Mouse (Mus musculus) C2C12 (cell line): ENCODE data around the gene Cep57.

Source experiments
- CTCF ChIP-seq: IDR thresholded peaks from one replicate; pipeline ENCODE4 v1.5.1; 2011; ENCODE audit not compliant: control insufficient read depth, insufficient read depth, insufficient read length
- MAX ChIP-seq: IDR thresholded peaks from one replicate; pipeline ENCODE4 v1.6.1; 2011; ENCODE audit warnings: mild to moderate bottlenecking, control low read depth
- USF1 ChIP-seq: IDR thresholded peaks from one replicate; pipeline ENCODE4 v1.6.1; 2011; ENCODE audit warnings: low read depth, mild to moderate bottlenecking, control low read depth, moderate library complexity

DNA sequence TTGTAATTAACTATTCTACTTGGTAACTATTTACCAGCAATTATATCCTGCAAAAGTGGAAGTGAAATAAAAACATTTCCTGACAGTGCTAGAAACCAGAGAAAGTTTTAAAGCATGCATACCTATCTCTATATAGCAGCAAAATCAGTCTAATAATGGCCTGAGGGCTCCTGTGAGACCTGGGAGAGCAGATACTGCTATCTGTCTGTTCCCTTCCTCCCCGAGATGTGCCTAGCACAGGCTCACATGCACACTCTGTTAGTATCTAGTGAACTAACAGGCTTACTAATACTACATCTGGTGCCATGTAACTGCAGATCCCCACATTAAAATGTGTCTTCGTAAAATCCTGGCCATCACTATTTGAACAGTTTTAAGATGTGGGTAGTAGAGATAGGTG is 32.2 kb downstream of the Cep57 start:
- TF ChIP-seq USF1 = no peak
- TF ChIP-seq CTCF = no peak
- TF ChIP-seq MAX = no peak
